Mouse (Mus musculus) liver, embryonic 16.5 days (tissue): ENCODE data around the gene Spats2. TPM values are rescaled to one million over a fixed set of nuclear protein-coding genes. Genes with fewer than 3 reads are reported as not detected.
"Not testable (repeated sequence)": the region's sequence is repeated elsewhere in the genome, so short reads cannot be mapped to it uniquely, and the experiment has no call there.

Experiments
- ATAC-seq: fragments of 200-750 bp; cut with Nextera tagmentation; 2 replicates; pipeline ENCODE4 v1.8.0; 2017; ENCODE audit warnings: low read depth, mild to moderate bottlenecking, moderate number of reproducible peaks, moderate library complexity
- H3K27ac ChIP-seq: fragments of 300-500 bp; sonication (generic); 2 replicates; pipeline ENCODE4 v1.5.1; 2014; ENCODE audit warnings: mild to moderate bottlenecking, low read length
- H3K27me3 ChIP-seq: fragments of 300-500 bp; sonication (generic); 2 replicates; pipeline ENCODE4 v1.6.1; 2014; ENCODE audit warnings: low read depth, low read length, mixed read lengths; ENCODE audit not compliant: control insufficient read depth, insufficient read depth
- H3K36me3 ChIP-seq: fragments of 300-500 bp; sonication (generic); 2 replicates; pipeline ENCODE4 v1.6.1; 2014; ENCODE audit warnings: mild to moderate bottlenecking; ENCODE audit not compliant: control insufficient read depth, insufficient read depth
- H3K4me1 ChIP-seq: fragments of 300-500 bp; sonication (generic); 2 replicates; pipeline ENCODE4 v1.6.1; 2014; ENCODE audit warnings: low read depth, low read length, mixed read lengths; ENCODE audit not compliant: control insufficient read depth
- H3K4me2 ChIP-seq: fragments of 300-500 bp; sonication (generic); 2 replicates; pipeline ENCODE4 v1.6.1; 2014; ENCODE audit warnings: low read depth, low read length, mixed read lengths
- H3K4me3 ChIP-seq: fragments of 300-500 bp; sonication (generic); 2 replicates; pipeline ENCODE4 v1.5.1; 2014; ENCODE audit warnings: low read depth, mild to moderate bottlenecking, low read length
- H3K9ac ChIP-seq: fragments of 300-500 bp; sonication (generic); 2 replicates; pipeline ENCODE4 v1.6.1; 2014; ENCODE audit warnings: low read depth, low read length
- H3K9me3 ChIP-seq: fragments of 300-500 bp; sonication (generic); replicated peaks from 2 replicates; pipeline ENCODE4 v1.6.1; 2016; ENCODE audit warnings: low read length; ENCODE audit not compliant: control insufficient read depth
- WGBS: fragments of 180-500 bp; shearing (Covaris S2); extraction: QIAGEN DNeasy Blood & Tissue Kit; methylation state at CpG from one replicate; pipeline ENCODE4 v1.1.7; 2014; ENCODE audit not compliant: insufficient replicate concordance; 5-methylcytosine and 5-hydroxymethylcytosine counted together
- polyA plus RNA-seq: library from polyadenylated mRNA; unstranded; fragments of >200 nt; fragmentation: Nextera tagmentation; extraction: Ambion mirVana; gene quantifications from 2 replicates; pipeline ENCODE4 v1.2.1, GENCODE M21; 2015

Spats2 gene
- 5.5 and 6.0 TPM in 2 replicates for polyA plus RNA-seq

GRCm38 (mm10) chr15:99125711-99126080 is at the start of gene Spats2:
TSS of gene Spats2 (plus strand) at chr15:99125916.
- WGBS: 2% methylated on average over 12 of the region's 12 CpGs
- ATAC-seq: no peak; the same call in 1 of the 2 replicates
- H3K27ac ChIP-seq: peak within 1 kb of the TSS; percentile 76
- H3K9ac ChIP-seq: peak within 1 kb of the TSS; percentile 75
- H3K27me3 ChIP-seq: peaks cover 11% of the 10 kb centered on the region
- H3K9me3 ChIP-seq: no peaks in the 10 kb centered on the region
- H3K4me2 ChIP-seq: peak within 1 kb of the TSS; percentile 86
- no peaks in the 10 kb centered on the region for H3K36me3 ChIP-seq
- H3K4me1 ChIP-seq: peaks cover 3% of the 10 kb centered on the region
- H3K4me3 ChIP-seq: peak within 1 kb of the TSS; percentile 71

- ATAC-seq, H3K36me3 ChIP-seq, H3K9ac ChIP-seq, H3K27me3 ChIP-seq, H3K9me3 ChIP-seq, H3K27ac ChIP-seq: not testable (repeated sequence)
- WGBS: 92% methylated on average over 3 of the region's 3 CpGs
- Histone ChIP-seq H3K4me2 (peak overlapping the region; percentile 98), H3K4me1 (peaks cover 13% of the 10 kb centered on the region), H3K4me3 (peak overlapping the region; percentile 87)
Measured at GRCm38 (mm10) chr15:99076011-99076410, 49.7 kb upstream of the Spats2 start.

- Histone ChIP-seq H3K4me1 (peaks cover 13% of the 10 kb centered on the region), H3K9ac (no peak overlapping the region), H3K9me3 (no peaks in the 10 kb centered on the region), H3K36me3 (peaks cover 23% of the 10 kb centered on the region), H3K4me2 (no peak overlapping the region), H3K27ac (no peak overlapping the region), H3K4me3 (no peak overlapping the region), H3K27me3 (no peaks in the 10 kb centered on the region)
- 76% methylated on average over 15 of the region's 15 CpGs for WGBS
- ATAC-seq: no peak
Measured at GRCm38 (mm10) chr15:99078181-99078910, 47.4 kb upstream of the Spats2 start.

- Histone ChIP-seq H3K27ac (no peak overlapping the region), H3K9ac (no peak overlapping the region), H3K9me3 (no peaks in the 10 kb centered on the region), H3K27me3 (peaks cover 5% of the 10 kb centered on the region), H3K4me3 (no peak overlapping the region), H3K4me1 (peaks cover 11% of the 10 kb centered on the region), H3K4me2 (no peak overlapping the region), H3K36me3 (peaks cover 23% of the 10 kb centered on the region)
- ATAC-seq: no peak
- WGBS: 75% methylated on average over 3 of the region's 3 CpGs
Measured at GRCm38 (mm10) chr15:99079804-99080203, 45.9 kb upstream of the Spats2 start.

GRCm38 (mm10) chr15:99082322-99082721 is 43.4 kb upstream of the Spats2 start:
- H3K27me3 ChIP-seq: peaks cover 29% of the 10 kb centered on the region
- no peaks in the 10 kb centered on the region for H3K9me3 ChIP-seq
- H3K27ac ChIP-seq: no peak overlapping the region
- H3K4me1 ChIP-seq: peaks cover 2% of the 10 kb centered on the region; the same call in 1 of the 2 replicates
- H3K9ac ChIP-seq: no peak overlapping the region
- no peak overlapping the region for H3K4me2 ChIP-seq
- no peak overlapping the region for H3K4me3 ChIP-seq
- no peak for ATAC-seq
- H3K36me3 ChIP-seq: peaks cover 22% of the 10 kb centered on the region
- 87% methylated on average over 12 of the region's 12 CpGs for WGBS

- H3K9ac ChIP-seq: no peak overlapping the region
- WGBS: 84% methylated on average over 16 of the region's 16 CpGs
- no peak overlapping the region for H3K4me2 ChIP-seq
- no peaks in the 10 kb centered on the region for H3K9me3 ChIP-seq
- no peak overlapping the region for H3K27ac ChIP-seq
- H3K4me1 ChIP-seq: peaks cover 5% of the 10 kb centered on the region; the same call in 1 of the 2 replicates
- no peak for ATAC-seq
- peaks cover 18% of the 10 kb centered on the region for H3K36me3 ChIP-seq
- peaks cover 34% of the 10 kb centered on the region for H3K27me3 ChIP-seq
- H3K4me3 ChIP-seq: no peak overlapping the region
Measured at GRCm38 (mm10) chr15:99082840-99083239, 42.9 kb upstream of the Spats2 start.

GRCm38 (mm10) chr15:99083258-99083657 is 42.5 kb upstream of the Spats2 start:
- no peak for ATAC-seq
- no peak overlapping the region for H3K4me2 ChIP-seq
- H3K9me3 ChIP-seq: no peaks in the 10 kb centered on the region
- H3K36me3 ChIP-seq: peaks cover 14% of the 10 kb centered on the region
- WGBS: 58% methylated on average over 9 of the region's 9 CpGs
- no peak overlapping the region for H3K9ac ChIP-seq
- peaks cover 38% of the 10 kb centered on the region for H3K27me3 ChIP-seq
- no peak overlapping the region for H3K27ac ChIP-seq
- peaks cover 9% of the 10 kb centered on the region for H3K4me1 ChIP-seq
- H3K4me3 ChIP-seq: no peak overlapping the region

- H3K9ac ChIP-seq: no peak overlapping the region
- H3K36me3 ChIP-seq: peaks cover 14% of the 10 kb centered on the region
- H3K27me3 ChIP-seq: peaks cover 46% of the 10 kb centered on the region
- 0 out of 2 replicates have a peak overlapping the region, but pooled peaks have one; percentile 7 for H3K4me2 ChIP-seq
- no peak overlapping the region for H3K27ac ChIP-seq
- peak; percentile 18; the same call in 1 of the 2 replicates for ATAC-seq
- 14% methylated on average over 11 of the region's 11 CpGs for WGBS
- H3K4me1 ChIP-seq: peaks cover 10% of the 10 kb centered on the region
- H3K4me3 ChIP-seq: no peak overlapping the region
- H3K9me3 ChIP-seq: no peaks in the 10 kb centered on the region
Measured at GRCm38 (mm10) chr15:99083867-99084557, 41.7 kb upstream of the Spats2 start.

GRCm38 (mm10) chr15:99084618-99085017 is 41.1 kb upstream of the Spats2 start:
- no peak overlapping the region for H3K4me3 ChIP-seq
- 0 out of 2 replicates have a peak, but pooled peaks have one; percentile 3 for ATAC-seq
- no peak overlapping the region for H3K9ac ChIP-seq
- WGBS: 30% methylated on average over 19 of the region's 19 CpGs
- H3K27me3 ChIP-seq: peaks cover 52% of the 10 kb centered on the region
- peaks cover 14% of the 10 kb centered on the region for H3K36me3 ChIP-seq
- no peak overlapping the region for H3K27ac ChIP-seq
- H3K9me3 ChIP-seq: no peaks in the 10 kb centered on the region
- peaks cover 10% of the 10 kb centered on the region for H3K4me1 ChIP-seq
- H3K4me2 ChIP-seq: 0 out of 2 replicates have a peak overlapping the region, but pooled peaks have one; percentile 7
